Mouse (Mus musculus) heart, embryonic 16.5 days (tissue): ENCODE data around the gene Pth1r. TPM values are rescaled to one million over a fixed set of nuclear protein-coding genes. Genes with fewer than 3 reads are reported as not detected.
A peak's percentile ranks its signal among the peaks of the same experiment; 100 is the strongest.

Experiments used
- ATAC-seq: fragments of 200-750 bp; cut with Nextera tagmentation; replicated peaks from 2 replicates; pipeline ENCODE4 v1.8.0; 2017; ENCODE audit warnings: moderate number of reproducible peaks; ENCODE audit not compliant: insufficient read depth, low FRiP score; ENCODE audit errors: extremely low read depth
- H3K27ac ChIP-seq: fragments of 300-500 bp; sonication (generic); 2 replicates; pipeline ENCODE4 v1.5.1; 2014; ENCODE audit warnings: mild to moderate bottlenecking, low read length, control low read depth, moderate library complexity
- H3K27me3 ChIP-seq: fragments of 300-500 bp; sonication (generic); 2 replicates; pipeline ENCODE4 v1.6.1; 2014; ENCODE audit warnings: low read length, mixed read lengths; ENCODE audit not compliant: control insufficient read depth, insufficient read depth
- H3K36me3 ChIP-seq: fragments of 300-500 bp; sonication (generic); 2 replicates; pipeline ENCODE4 v1.6.1; 2014; ENCODE audit not compliant: control insufficient read depth, insufficient read depth
- H3K4me1 ChIP-seq: fragments of 300-500 bp; sonication (generic); 2 replicates; pipeline ENCODE4 v1.6.1; 2014; ENCODE audit warnings: low read length, mixed read lengths; ENCODE audit not compliant: control insufficient read depth, insufficient read depth
- H3K4me2 ChIP-seq: fragments of 300-500 bp; sonication (generic); 2 replicates; pipeline ENCODE4 v1.6.1; 2014; ENCODE audit warnings: low read depth, mild to moderate bottlenecking, control low read depth, low read length
- H3K4me3 ChIP-seq: fragments of 300-500 bp; sonication (generic); 2 replicates; pipeline ENCODE4 v1.5.1; 2014; ENCODE audit warnings: mild to moderate bottlenecking, control low read depth, low read length
- H3K9ac ChIP-seq: fragments of 300-500 bp; sonication (generic); 2 replicates; pipeline ENCODE4 v1.6.1; 2014; ENCODE audit warnings: low read length, control low read depth
- H3K9me3 ChIP-seq: fragments of 300-500 bp; sonication (generic); replicated peaks from 2 replicates; pipeline ENCODE4 v1.6.1; 2016; ENCODE audit warnings: low read length; ENCODE audit not compliant: control insufficient read depth
- WGBS: fragments of 180-500 bp; shearing (Covaris S2); extraction: QIAGEN DNeasy Blood & Tissue Kit; methylation state at CpG from one replicate; pipeline ENCODE4 v1.1.7; 2014; 5-methylcytosine and 5-hydroxymethylcytosine counted together
- polyA plus RNA-seq: library from polyadenylated mRNA; unstranded; fragments of >200 nt; fragmentation: Nextera tagmentation; extraction: Ambion mirVana; gene quantifications from 2 replicates; pipeline ENCODE4 v1.2.1, GENCODE M21; 2015

Gene Pth1r
- polyA plus RNA-seq, 1 experiment from 2014 or later = 21.0 TPM

DNA sequence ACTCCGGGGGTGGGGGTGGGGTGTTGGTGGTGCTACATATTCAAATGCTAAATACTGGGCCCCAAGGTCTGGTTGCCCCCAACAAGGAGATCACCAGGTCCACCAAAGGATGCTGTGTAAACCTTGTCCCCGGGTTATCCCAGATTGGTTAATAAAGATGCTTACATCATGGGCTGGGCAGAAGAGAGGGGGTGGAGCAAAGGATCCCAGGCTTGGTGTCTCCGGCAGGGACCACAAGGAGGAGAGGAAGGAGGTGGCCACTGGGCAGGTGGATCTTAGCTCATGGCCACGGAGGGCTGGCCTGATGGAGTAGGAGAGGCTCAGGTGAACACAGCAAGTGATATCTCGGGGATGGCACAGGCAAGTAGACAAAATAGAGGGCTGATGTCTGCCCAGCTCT lies 68.1 kb downstream of the Pth1r start:
- no peak for ATAC-seq
- H3K36me3 ChIP-seq = 0 out of 2 replicates have a peak, but pooled peaks cover 2% of the 10 kb centered on the region
- no peaks in the 10 kb centered on the region for H3K27me3 ChIP-seq
- peaks cover 64% of the 10 kb centered on the region for H3K4me1 ChIP-seq
- H3K9ac ChIP-seq = no peak overlapping the region
- H3K4me3 ChIP-seq = no peak overlapping the region
- no peaks in the 10 kb centered on the region for H3K9me3 ChIP-seq
- H3K4me2 ChIP-seq = no peak overlapping the region
- 70% methylated on average over 5 of the region's 5 CpGs for WGBS
- no peak overlapping the region; the same call in 1 of the 2 replicates for H3K27ac ChIP-seq

GRCm38 (mm10) chr9:110676492-110676911 lies 70.4 kb downstream of the Pth1r start:
- H3K4me1 ChIP-seq = peaks cover 68% of the 10 kb centered on the region
- H3K27ac ChIP-seq = 0 out of 2 replicates have a peak overlapping the region, but pooled peaks have one; percentile 14
- no peak overlapping the region for H3K4me2 ChIP-seq
- H3K9me3 ChIP-seq = no peaks in the 10 kb centered on the region
- no peaks in the 10 kb centered on the region for H3K27me3 ChIP-seq
- 0 out of 2 replicates have a peak, but pooled peaks cover 2% of the 10 kb centered on the region for H3K36me3 ChIP-seq
- 0 out of 2 replicates have a peak overlapping the region, but pooled peaks have one; percentile 5 for H3K9ac ChIP-seq
- no peak overlapping the region for H3K4me3 ChIP-seq
- WGBS = 68% methylated on average over 8 of the region's 8 CpGs
- ATAC-seq = no peak

DNA sequence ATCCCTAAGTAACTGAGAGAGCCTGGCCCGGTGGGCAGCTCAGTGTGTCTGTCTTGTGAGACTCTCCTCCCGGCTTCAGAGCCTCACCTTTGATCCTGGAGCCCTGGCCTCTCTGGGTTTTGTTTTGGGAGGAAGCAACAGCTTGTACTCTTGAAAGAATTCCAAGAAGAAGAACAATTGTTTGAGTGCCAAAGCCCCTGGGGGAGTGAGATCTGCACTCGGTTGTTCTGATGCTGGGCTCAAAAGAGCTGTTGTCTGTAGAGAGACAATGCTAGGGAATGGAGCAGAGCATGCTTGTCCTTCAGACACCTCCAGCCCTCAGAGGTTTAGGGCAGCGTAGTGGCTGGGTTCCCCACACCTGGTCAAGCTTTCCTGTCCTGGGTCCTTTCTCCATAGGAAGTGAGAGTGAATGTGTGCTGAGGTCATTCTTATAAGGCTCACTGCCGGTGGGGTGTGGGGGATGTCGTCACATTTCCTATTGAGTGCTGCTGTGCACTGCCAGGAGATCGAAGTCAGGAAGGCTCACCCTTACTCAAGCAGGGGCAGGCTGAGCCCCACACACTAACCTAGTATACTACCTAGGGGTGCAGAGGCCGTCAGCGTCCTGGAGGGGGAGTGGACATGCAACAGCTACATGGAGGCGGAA lies 73.7 kb downstream of the Pth1r start:
- Histone ChIP-seq H3K9ac (peak overlapping the region; percentile 39; the same call in 1 of the 2 replicates), H3K4me1 (peaks cover 83% of the 10 kb centered on the region), H3K9me3 (no peaks in the 10 kb centered on the region), H3K27me3 (no peaks in the 10 kb centered on the region), H3K4me2 (0 out of 2 replicates have a peak overlapping the region, but pooled peaks have one; percentile 28), H3K36me3 (no peaks in the 10 kb centered on the region), H3K4me3 (no peak overlapping the region), H3K27ac (peak overlapping the region; percentile 81)
- 0 out of 2 replicates have a peak, but pooled peaks have one; percentile 3 for ATAC-seq
- 48% methylated on average over 10 of the region's 10 CpGs for WGBS

DNA sequence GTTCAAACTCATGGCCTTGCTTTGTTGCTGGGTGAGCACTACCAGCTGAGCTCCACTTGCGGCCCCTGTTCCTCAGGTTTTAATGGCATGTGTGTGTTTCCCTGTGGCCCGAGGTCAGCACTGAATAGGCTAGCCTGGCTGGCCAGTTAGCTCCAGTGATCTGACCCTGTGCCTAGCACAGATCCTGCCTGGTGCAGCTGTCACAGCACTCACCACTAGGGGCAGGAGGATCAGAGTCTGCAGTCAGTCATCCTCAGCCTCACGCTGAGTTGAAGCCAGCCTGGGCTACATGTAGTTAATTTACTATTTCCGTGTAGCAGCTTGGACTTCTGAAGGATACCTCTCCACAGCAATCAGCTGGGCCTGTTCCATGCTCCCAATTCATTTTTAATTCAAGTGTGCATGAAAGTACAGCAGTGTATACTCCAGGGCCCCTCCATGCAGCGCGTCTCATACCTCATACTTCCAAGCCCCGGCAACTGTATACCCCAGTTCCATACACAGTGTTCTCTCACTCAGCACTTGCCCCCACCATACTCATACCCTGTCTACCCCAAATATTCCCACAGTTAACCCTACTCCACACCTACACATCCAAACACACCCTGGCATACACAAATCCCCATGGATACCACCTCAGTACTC lies 74.4 kb downstream of the Pth1r start:
- Histone ChIP-seq H3K27ac (peak overlapping the region; percentile 81), H3K9ac (no peak overlapping the region), H3K4me2 (no peak overlapping the region), H3K27me3 (no peaks in the 10 kb centered on the region), H3K36me3 (no peaks in the 10 kb centered on the region), H3K9me3 (no peaks in the 10 kb centered on the region), H3K4me1 (peaks cover 83% of the 10 kb centered on the region), H3K4me3 (no peak overlapping the region)
- 64% methylated on average over 7 of the region's 7 CpGs for WGBS
- no peak for ATAC-seq

Other genes with a start within 250 kb of the Pth1r start
- gene Setd2, start 214.5 kb downstream of the Pth1r start, polyA plus RNA-seq = 19.0 and 21.8 TPM in 2 replicates
- gene Nradd, start 122.7 kb downstream of the Pth1r start, polyA plus RNA-seq = 16.4 and 17.2 TPM in 2 replicates
- 3.3 and 3.8 TPM in 2 replicates for gene Nbeal2, start 93.0 kb downstream of the Pth1r start, polyA plus RNA-seq
- 139 and 147 TPM in 2 replicates for gene Ccdc12, start 90.6 kb downstream of the Pth1r start, polyA plus RNA-seq
- gene Myl3, start 5.3 kb downstream of the Pth1r start, polyA plus RNA-seq = 4,391 and 5,295 TPM in 2 replicates
- gene Prss42, start 51.0 kb upstream of the Pth1r start, polyA plus RNA-seq = 0.15 TPM in 1 of 2 replicates, not detected in the other
- not detected in 2 replicates for gene Prss44, start 66.8 kb upstream of the Pth1r start, polyA plus RNA-seq
- not detected in 2 replicates for gene Prss43, start 79.5 kb upstream of the Pth1r start, polyA plus RNA-seq
- gene Prss45, start 87.4 kb upstream of the Pth1r start, polyA plus RNA-seq = 0.26 TPM in 1 of 2 replicates, not detected in the other
- not detected in 2 replicates for gene Prss46, start 97.4 kb upstream of the Pth1r start, polyA plus RNA-seq
- not detected in 2 replicates for gene Prss50, start 110.8 kb upstream of the Pth1r start, polyA plus RNA-seq
- 3.1 and 4.4 TPM in 2 replicates for gene Als2cl, start 132.7 kb upstream of the Pth1r start, polyA plus RNA-seq
- gene Tmie, start 133.0 kb upstream of the Pth1r start, polyA plus RNA-seq = 1.2 and 1.7 TPM in 2 replicates
- not detected in 2 replicates for gene Fam240a, start 169.7 kb upstream of the Pth1r start, polyA plus RNA-seq
- gene Tdgf1, start 199.0 kb upstream of the Pth1r start, polyA plus RNA-seq = not detected in 2 replicates
- gene Lrrc2, start 204.4 kb upstream of the Pth1r start, polyA plus RNA-seq = 8.1 and 8.6 TPM in 2 replicates
- 0.13 and 0.29 TPM in 2 replicates for gene Rtp3, start 243.4 kb upstream of the Pth1r start, polyA plus RNA-seq